Mouse (Mus musculus) testis, postnatal 10 days (tissue): ENCODE measurements around the gene Copz2.
"Not testable (repeated sequence)": the region's sequence is repeated elsewhere in the genome, so short reads cannot be mapped to it uniquely, and the experiment has no call there.

ENCODE experiments used
- DNase-seq: peaks from one replicate; pipeline ENCODE4 v3.0.0; 2021; ENCODE audit warnings: low spot score

Copz2 gene

DNA sequence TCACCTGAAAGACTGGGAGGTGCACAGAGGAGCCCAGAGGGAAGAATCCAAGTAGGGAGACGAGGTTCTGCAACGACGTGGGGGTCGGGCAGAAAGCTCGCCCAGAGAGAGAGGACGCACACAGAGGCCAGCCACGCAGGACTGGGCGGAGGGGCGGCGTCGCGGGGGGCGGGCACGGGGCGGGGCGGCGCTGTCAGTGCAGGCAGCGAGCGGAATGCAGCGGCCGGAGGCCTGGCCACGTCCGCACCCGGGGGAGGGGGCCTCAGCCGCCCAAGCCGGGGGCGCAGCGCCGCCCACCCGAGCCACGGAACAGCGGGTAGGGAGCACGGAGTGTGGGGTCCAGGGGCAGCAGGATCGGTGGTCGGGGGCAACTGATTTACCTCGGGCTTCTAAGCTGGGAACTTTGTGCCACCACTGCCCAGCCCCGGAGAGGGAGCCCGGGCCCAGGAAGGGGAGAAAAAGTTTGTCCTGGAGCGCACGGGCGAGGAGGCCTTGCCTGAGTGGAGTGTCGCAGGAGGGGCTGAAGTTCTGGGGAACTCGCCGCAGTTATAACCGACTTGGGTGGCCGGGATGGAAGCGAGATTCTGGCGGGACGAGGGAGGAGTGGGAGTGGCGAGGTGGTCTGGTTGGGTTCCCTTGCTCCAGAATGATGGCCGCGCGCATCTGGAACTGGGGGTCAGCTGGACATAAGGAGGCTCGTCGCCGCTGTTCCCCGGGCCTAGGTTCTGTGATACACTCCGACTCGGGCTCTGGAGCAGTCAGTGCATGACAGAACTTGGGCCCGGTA lies at the start of gene Copz2:
Gene Copz2 (plus strand): TSS at position 190 of the 787 bp plus-strand sequence.
- peak; percentile 69 for DNase-seq

DNA sequence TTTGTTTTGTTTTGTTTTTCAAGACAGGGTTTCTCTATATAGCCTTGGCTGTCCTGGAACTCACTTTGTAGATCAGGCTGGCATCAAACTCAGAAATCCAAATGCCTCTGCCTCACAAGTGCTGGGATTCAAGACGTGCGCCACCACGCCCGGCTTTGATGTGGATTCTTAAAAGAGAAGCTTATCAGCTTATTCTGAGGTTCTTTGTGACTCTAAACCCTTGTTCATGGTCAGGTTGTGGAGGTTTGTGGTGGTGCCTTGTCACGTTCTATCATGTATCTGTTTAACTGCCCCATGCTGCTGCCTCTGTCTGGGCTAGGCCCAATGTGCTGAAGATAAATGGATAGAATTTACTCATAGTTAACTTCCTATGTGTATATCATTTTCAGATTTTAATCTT lies 44.1 kb upstream of the Copz2 start:
- DNase-seq: no peak

DNA sequence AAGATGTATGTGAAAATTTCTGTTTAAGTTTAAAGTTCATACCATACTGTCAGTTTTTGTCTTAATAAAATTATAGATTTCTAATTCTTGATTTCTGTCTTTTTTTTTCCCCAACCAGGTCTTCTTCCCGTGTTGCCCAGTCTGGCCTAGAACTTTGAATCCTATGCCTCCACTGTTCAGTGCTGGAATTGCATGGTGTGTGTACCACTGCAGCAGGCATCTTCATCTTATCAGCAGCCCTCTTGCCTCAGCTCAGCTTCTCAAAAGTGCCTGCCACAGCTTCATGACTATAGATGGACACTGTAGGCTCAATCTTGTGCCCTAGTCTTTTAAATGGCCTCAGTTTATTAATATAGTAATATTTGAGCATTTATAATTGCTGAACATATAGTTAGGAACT lies 41.6 kb upstream of the Copz2 start:
- DNase-seq: no peak

DNA sequence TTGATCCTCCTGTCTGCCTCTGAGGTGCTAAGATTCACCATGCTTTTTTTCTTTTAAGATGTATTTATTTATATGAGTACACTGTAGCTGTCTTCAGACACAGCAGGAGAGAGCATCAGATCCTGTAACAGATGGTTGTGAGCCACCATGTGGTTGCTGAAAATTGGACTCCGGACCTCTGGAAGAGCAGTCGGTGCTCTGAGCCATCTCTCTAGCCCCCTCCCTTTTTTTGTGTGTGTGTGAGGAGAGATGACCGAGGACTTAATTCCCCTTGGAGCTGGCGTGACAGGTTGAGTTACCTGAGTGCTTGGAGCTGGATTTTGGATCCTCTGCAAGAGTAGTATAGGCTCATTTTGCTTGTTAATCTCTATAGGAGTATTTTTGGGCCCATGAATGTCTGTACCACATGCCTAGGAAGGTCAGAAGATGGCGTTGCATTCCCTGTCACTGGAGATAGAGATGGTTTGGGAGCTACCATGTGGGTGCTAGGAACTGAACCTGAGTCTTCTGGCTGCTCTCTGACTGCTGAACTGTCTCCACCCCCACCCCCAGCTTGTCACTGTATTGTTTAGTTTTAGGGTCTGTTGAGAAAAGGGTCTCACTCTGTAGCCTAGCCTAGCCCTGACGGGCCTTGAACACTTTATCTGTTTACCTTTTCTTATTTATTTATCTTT lies 40.0 kb upstream of the Copz2 start:
- no peak for DNase-seq

DNA sequence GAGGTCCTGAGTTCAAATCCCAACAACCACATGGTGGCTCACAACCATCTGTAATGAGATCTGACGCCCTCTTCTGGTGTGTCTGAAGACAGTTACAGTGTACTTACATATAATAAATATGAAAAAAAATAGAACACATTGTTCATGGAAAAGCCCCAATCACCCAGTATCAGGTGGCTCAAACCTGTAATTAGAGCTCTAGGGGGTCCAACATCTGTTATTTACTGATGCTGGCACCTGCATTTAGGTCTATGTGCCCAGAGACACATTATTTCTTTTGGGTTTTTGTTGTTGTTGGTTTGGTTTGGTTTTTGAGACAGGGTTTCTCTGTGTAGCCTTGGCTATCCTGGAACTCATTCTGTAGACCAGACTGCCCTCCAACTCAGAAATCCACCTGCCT lies 38.5 kb upstream of the Copz2 start:
- not testable (repeated sequence) for DNase-seq

DNA sequence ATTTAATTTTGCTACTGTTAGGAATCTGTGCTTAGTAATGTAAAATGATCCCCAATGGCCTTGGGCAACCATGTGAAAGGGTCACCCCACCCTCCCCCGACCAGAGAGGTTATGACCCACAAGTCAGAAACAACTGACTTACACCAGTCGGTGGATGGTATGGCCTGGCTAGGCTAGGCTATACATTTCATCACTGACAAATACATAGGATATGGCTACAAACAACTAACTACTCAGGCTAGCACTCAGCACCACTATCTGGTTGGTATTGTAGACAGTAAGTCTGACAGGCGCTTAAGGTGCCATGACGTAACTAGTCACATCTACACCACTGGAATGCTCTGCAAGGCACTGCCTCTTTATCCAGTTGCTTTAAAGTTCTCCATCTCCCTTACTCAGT lies 36.2 kb upstream of the Copz2 start:
- DNase-seq: no peak

DNA sequence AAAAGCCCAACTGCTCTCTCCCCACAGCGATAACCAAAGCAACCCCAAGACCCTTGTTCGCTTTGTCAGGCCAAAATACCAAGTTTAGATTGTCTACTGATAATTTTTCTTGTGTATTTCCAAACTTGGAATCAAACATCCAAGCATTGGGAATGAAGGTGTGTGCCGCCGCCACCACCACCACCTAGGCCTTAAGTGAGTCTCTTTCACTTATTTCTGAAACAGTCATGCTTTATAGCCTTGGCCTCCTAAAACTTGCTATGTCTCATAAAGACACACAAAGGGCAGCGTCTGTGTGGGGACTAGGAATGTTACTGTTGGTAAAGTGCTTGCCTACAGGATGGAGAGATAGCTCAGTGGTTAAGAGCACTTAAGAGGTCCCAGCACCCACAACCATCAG lies 35.8 kb upstream of the Copz2 start:
- DNase-seq: no peak

DNA sequence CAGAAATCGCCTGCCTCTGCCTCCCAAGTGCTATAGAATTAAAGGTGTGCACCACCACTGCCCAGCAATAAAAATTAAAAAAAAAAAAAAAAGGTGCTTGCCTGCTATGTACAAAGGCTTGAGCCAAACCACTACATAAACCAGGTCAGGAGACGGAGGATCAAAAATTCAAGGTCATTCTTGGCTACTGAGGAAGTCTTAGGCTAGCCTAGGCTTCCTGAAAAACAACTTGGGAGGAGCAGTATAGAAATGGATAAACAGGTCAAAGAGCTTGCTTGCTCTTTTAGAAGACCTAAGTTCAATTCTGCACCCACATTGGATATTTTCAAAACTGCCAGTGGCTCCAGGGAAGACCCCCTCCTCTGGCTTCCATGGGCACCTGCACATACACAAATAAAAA lies 35.2 kb upstream of the Copz2 start:
- no peak for DNase-seq

DNA sequence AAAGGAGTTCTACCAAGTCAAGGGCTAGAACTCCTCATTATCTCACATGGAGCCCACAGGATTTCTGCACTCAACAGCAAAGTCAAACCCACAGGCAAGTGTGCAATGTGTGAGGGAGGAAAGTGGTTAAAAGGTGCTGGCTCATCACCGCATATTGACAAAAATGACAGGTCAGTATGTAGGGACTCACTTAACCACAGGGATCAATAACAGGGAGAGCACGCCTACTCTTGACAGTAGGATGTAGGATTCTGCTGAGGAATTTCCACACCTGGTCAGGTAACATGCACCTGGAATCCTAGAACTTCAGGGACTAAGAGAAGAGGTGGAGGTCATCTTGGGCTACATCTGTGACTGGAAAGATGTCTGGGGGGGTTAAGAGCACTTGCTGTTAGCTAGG lies 33.8 kb upstream of the Copz2 start:
- no peak for DNase-seq

DNA sequence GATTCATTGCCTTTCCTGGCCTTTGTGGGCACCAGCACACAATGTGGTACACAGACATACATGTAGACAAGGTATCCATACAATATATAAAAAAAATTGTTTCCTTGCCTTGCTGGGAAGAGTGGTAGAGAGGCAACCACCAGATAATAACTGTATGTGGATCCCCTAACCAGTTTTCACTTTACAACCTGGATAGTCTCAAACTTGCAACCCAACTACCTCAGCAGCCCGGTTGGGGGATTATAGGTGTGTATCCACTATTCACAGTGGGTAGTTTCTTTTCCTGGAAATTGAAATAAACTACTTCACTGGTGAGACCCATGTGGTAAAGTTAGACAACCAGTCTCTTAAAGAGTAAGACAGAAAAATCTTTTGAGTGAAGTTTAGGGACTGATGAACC lies 33.2 kb upstream of the Copz2 start:
- no peak for DNase-seq

DNA sequence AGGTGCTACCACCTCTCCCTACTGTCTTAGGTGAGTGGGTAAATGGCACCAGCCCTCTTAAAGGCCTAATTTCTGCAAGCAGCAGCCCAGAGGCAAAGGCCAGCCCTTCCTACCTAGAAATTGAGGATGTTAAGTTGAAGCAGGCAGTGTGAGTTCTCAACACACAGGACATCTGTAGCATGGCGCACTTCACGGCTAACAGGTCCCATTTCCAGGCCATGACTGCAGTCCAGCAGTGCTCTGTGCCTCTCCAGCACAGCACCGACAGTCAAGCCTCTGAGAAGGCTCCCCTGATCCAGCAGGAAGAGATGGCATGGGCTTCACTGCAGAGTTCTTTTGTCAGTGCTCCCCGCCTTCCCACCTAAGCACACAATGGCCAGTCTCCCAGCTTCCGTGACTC lies 32.7 kb upstream of the Copz2 start:
- DNase-seq: no peak

DNA sequence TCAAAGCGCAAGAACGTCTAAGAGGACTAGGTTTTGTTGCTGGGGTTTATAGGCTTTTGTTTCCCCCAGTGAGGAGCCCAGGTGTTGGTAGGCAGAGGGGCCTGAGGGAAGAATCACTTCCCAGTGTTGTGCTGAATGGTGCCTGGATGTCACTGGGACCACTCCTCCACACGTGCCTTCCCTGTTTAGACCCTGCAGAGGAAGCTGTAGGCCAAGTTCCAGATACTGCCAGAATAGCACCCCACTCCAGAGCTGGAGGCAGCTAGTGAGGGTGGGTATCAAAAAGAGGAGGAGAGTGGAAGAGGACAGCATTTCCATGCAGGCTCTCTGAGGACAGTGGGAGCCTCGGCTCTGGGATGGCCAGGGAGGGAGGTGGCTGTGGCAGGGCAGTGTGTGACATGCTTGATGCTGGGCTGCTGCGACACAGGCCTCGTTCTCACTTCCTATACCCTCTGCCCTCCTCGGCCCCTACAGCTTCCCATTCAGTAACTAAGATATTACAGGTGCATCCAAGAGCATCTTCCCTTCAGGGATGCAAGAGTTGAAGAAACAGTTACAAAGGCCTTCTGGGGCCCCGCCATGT lies 31.5 kb upstream of the Copz2 start:
- DNase-seq: no peak

DNA sequence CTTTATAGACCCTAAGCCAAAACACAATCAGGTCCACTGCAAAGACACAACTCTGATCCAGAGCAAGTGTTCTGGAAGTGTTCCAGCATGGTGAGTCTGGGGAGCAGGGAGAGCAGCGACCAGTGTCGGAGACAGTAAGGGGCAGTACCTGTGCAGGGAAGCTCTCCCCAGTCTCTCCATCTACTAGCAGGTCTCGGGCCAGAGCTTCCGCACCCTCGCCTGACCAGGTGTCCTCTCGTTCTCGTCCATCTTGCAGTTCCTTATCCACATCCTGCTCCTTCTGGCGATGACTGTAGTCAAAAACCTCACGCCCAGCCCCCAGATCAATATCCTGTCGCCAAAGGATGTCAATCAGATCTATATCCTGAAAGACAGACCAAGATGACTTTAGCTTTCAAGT lies 27.7 kb upstream of the Copz2 start:
- no peak for DNase-seq

DNA sequence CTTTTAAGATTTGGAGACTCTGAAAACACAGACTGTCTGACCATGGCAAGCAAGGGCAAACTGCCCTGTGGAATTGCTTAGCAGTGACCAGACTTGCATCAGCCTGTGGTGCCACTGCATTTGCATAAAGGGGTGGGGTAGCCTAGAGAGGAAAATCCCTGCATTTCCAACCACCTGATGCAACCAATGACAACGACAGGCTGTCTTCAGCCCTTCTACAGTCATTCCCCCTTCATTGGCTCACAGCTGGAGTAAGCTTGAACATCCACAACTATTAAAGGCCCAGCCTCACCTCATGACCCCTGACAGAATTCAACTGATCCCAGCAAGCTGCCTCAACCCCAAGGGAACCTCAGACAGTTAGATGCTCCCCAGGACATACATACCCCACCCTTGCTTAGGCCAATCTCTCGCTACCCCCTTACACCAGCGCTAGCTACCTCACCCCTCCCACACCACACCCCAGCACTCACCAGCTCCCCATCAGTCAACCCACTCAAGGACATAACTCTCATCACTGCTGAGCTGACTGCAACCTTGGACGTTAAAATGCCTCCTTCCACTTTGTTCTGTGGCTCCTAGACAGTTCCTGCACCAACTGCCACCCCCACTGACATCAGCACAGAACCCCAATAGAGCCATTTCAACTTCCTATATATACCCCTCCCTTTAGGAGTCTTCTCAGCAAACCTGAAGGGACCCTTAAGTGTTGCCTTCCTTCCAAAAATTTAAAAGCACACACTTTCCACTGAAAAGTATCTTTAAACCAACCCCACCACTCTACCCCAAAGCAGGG lies 26.8 kb upstream of the Copz2 start:
- DNase-seq: no peak

DNA sequence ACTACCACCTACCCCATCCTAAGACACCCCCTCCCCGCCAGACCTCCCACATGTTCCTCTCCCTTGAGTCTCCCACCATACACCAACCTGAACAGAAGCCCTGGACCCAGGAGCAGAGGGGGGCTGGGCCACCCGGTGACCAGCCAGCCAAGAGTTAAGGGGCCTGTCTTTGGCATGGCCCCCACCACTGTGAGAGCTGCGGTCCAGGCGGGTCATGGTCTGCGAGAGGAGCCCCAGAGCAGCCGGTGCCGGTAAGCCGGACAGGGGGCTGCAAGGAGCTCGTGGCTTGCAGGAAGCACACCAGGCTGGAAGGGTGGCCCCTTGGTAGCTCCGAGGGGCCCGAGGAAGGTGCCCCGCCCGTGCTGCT lies 26.2 kb upstream of the Copz2 start:
- DNase-seq: peak; percentile 60

DNA sequence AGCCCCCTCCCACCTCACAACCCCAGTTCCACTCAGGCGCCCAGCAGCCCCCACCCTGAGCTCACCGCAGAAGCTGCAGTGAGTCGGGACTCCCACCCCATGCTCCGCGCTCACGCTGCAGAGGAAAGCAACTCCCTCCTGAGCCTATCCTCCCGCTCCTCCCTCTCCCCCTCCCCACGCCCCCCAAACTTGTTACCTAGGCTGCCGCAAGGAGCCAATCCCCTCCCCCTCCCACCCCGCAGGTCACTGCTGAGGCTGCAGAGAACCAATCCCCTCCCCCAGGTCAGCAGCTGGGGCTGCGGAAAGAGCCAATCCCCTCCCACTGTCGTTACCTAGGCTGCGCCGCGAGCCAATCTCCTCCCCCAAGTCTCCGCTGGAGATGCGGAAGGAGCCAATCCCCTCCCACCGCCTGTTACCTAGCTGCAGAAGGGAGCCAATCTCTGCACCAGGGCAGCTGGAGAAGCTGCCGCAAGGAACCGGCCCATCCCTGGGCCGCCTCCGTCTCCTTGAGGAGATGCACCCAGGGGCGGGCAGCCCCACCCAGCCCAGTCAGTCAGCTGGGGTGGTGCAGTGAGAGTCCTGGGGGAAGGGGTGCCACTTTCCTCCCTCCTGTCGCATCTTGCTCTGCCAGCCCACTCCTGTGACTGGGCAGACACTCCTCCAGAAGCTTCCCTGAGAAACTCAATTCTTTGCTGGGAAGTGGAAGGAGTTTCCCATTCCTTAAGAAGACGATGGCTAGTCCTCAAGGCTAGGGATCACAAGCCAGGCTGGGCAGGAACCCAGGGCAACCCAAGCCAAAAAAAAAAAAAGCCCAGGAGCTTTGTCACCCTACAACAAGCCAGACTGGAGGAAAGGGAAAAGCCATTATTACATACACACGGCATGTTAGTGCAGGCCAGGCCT lies 25.5 kb upstream of the Copz2 start:
- peak; percentile 85 for DNase-seq

DNA sequence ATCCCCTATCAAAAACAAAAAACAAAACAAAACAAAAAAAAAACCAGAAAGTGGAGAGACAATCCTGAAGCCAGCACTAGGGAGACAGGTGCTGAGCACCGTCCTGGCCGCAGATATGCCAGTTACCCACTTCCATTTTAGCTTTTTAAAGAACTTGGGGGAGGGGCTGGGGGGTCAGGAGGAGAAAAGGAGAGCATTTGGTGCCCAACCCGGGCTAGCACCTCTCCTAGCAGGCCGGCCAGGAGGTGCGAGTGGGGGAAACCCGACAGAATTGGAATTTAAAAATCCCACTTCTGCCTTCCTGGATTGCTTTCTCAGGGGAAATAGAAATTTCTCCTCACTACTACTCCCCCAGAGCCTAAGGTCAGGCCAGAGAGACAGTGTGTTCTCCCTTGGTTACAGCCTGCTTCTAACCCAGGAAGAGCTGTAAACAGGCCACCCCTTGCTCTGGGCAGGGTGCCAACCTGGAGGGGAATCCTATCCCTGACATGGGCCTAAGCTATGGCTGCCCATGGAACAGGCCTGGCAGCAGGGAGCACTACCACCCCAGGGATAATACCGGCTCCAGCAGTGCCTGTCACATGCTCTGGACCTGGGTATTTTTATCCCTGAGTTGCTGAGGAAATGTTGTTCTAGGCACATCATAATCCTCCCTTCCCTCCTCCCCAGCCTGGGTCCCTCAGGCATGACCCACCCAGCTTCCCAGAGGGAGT lies 24.7 kb upstream of the Copz2 start:
- peak; percentile 95 for DNase-seq

DNA sequence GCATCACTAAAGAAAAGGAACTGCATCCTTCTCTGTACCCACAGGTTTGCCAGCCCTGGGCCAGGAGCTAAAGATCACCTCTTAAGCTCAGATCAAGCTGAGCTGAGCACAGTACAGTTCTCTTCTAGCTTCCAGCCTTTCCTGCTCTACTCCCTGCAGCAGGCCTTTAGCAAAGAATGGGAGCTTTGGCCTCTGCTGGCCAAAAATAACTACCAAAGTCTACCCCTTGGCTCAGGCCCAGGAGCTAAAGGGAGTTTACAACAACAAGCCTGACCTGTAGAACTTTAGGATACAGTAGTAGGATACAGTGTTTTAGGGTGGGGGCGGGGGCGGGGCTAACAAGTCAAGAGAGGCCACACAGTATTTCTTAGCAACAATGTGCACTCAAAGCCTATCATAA lies 23.2 kb upstream of the Copz2 start:
- peak; percentile 65 for DNase-seq

DNA sequence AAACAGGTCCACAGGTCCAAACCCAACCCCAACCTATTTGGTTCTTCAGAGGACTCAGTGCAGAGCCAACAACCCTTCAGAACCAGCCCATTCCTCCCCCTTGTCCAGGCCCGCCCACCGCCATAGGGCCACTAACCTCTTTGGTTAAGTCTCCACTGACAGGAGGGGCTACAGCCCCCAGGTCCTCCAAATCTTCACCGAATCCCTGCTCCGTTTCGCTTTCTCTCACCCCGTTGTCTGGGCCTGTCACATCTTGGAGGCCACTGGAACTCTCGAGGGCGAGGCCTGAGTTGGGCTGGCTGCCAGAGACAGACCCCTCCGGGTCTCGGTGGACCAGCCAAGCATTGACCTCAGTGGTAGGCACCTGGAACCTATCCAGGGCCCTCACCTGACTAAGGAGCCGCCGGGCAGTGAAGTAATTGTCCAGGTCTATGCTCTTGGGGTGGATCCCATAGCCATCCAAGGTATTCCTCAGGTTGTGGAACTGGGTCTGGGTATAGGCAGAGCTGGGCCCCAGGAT lies 22.5 kb upstream of the Copz2 start:
- peak; percentile 61 for DNase-seq

DNA sequence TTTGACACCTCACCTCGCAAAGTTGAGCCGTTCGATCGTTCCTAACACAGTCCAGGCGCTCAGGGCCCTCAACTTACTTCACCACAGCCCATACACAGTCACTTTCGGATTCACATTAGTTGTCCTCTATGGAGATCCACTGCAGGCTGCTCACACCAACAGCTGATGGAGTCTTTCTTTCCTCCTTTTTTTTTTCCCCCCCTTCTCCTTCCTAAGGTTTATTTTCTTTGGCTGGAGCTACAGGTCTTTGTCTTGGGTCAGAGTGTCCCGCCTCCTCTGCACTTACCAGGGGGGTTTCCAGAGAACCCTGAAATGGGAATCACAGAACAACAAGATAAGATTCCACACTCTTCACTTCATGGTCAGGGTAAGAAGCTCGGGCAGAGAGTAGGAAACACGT lies 21.8 kb upstream of the Copz2 start:
- DNase-seq: no peak

DNA sequence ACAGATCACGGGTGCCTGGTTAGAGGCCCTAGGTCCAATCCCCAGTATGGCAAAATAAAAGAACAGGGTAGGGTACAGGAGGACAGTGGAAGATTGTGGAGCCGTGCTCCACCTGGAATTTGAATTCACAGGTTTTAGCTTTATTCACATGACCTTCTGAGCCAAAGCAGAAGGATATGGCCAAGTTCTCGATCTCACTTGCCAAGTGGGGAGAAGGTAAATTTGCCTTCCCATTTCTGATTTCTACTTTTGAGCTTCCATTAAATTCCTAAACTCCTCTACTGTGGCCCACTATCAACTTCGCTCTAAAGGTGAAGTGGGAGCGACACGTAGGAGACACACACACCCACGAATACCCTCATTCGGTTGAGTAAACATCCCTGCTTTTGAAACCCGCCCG lies 20.8 kb upstream of the Copz2 start:
- no peak for DNase-seq
